Mouse (Mus musculus): Measurements from ENCODE around the gene Tspan5.

DNA sequence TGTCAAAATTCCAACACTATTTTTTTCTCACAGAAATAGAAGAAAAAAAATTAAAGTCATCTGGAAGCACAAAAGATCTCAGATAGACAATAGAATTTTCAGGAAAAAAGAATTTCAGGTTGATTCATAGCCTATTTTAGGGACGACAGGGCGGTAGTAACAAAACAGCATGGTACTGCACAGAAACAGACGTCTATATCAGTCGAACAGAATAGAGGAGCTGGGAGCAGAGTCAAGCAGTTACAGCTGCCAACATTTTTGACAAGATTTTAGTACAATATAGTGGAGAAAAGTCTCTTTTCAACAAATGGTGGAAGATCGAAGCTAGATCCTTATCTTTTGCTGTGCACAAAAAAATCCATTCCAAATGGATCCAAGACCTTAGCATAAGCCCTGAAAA is 144.1 kb downstream of the Tspan5 start:
- TF ChIP-seq CTCF (IDR thresholded peaks at IDR 0.05; ENCODE audit: low read depth) (no peak), EP300 (IDR thresholded peaks at IDR 0.05; ENCODE audit: low read depth) (no peak)
